Mouse (Mus musculus): ENCODE data around the gene Ercc8.

- TF ChIP-seq CTCF (IDR thresholded peaks at IDR 0.05 in 2 of 3, conservative IDR thresholded peaks at IDR 0.05 in 1 of 3; ENCODE audit: control insufficient read depth in 1 of 3, insufficient read depth in 1 of 3, low read depth in 2 of 3, low read length in 3 of 3, poor library complexity in 1 of 3, severe bottlenecking in 1 of 3) (no peak), NRF1 (IDR thresholded peaks at IDR 0.05; ENCODE audit: insufficient read depth, low read depth, low read length, poor library complexity, severe bottlenecking) (no peak), SIN3A (IDR thresholded peaks at IDR 0.05; ENCODE audit: low read length) (no peak)
Observed at GRCm38 (mm10) chr13:108119411-108120310, 38.9 kb upstream of the Ercc8 start.
